Mouse (Mus musculus) heart, adult 11 months (tissue): ENCODE results near the gene Krtap14.
A peak's percentile ranks its signal among the peaks of the same experiment; 100 is the strongest.

Experiments used
- DNase-seq: peaks from one replicate; pipeline ENCODE4 v3.0.0; 2022

Krtap14 gene

GRCm38 (mm10) chr16:88826095-88826652 lies at the start of gene Krtap14:
Gene Krtap14, minus strand, starts transcription at chr16:88826145.
- no peak for DNase-seq

DNA sequence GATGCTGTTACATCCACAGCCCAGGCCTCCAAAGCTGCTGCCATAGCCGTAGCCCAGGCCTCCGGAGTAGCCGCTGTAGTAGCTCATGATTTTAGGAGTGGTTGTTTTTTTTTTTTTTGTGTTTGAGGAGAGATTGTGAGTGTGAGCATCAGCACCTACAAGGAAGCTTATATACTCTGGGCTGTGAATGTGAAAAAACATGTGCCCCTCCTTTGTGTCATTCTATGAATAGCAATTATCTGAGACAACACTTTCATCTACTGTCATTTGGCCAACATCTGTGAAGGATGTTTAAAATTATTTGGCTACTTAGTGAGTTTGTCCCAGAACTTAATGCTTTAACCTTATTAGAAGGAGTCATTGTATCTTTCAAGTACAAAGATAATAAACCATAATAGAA lies 48.2 kb upstream of the Krtap14 start, which contains the start of gene Krtap19-2:
Gene Krtap19-2 (minus strand): TSS at position 101 of the 400 bp plus-strand sequence.
- no peak for DNase-seq

GRCm38 (mm10) chr16:88869311-88869710 lies 43.4 kb upstream of the Krtap14 start, which contains the start of gene Krtap19-1:
Gene Krtap19-1, minus strand, starts transcription at chr16:88869411.
- no peak for DNase-seq

- DNase-seq, result no peak
Measured at GRCm38 (mm10) chr16:88864887-88865407, 39.0 kb upstream of the Krtap14 start.

DNA sequence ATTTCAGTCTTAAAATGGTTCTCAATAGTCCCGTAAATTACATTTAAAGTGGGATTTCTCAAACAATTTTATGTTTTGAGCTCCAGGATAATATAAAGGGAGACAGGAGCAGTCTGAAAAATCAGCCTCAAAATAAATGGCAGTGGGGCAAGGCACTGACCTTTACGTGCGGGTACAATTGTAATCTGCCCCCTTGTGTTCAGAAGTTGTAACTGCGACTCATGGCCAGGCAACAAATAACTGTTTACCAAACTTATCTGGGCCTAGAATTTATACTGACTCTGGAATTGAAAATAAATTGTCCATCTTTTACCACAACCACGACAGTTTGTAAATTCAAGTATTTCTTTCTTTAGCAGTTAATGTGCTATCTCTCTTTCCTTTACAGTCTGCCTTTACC lies 25.5 kb upstream of the Krtap14 start:
- no peak for DNase-seq

GRCm38 (mm10) chr16:88848558-88848957 lies 22.6 kb upstream of the Krtap14 start:
- DNase-seq, result no peak

DNA sequence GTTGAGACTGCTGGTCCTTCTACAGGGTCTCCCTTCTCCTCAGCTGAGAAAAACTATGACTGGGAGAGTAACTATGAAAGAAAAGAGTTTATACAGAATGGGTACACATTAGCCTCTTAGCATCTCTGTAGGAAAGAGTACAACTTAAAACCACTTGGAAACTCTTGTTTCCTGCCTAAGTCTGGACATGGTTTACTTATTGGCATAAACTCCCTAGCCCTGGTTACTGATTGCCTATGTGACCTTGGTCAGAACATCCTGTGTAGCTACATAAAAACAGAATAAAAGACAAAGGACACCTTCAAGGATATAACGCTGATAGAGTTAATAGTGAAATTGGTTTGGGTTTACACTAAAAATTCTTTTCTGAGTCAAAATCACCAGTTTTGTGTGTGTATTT lies 21.4 kb upstream of the Krtap14 start:
- no peak for DNase-seq

GRCm38 (mm10) chr16:88826978-88827377 lies 1.0 kb upstream of the Krtap14 start:
- no peak for DNase-seq

GRCm38 (mm10) chr16:88823736-88824135 lies 2.2 kb downstream of the Krtap14 start:
- no peak for DNase-seq

- no peak for DNase-seq
Measured at GRCm38 (mm10) chr16:88820066-88820465, 5.9 kb downstream of the Krtap14 start, which contains the start of gene Krtap15. Gene Krtap15, plus strand, starts transcription at chr16:88820215.

DNA sequence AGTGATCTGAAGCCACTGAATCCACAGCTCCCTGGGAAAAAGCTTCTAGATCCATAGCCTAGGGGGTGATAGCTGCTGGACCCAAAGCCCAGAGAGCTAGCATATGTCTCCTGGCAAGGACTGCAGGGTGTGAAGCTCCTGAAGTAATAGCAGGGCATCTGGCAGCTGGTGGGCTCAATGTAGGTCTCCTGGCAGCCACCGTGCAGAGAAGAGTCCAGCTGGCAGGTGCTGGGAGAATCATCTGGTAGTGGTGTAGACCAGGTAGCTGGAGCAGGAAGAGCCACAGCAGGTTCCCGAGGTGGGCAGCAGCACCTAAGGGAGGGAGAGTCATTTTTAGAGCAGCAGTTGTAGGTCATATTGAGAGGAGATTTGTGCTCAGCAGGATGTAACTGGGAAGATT lies 14.1 kb downstream of the Krtap14 start, which contains the start of gene Gm20741:
Gene Gm20741 (minus strand): TSS at position 394 of the 400 bp plus-strand sequence.
- no peak for DNase-seq

GRCm38 (mm10) chr16:88786786-88787185 lies 39.2 kb downstream of the Krtap14 start:
- no peak for DNase-seq

DNA sequence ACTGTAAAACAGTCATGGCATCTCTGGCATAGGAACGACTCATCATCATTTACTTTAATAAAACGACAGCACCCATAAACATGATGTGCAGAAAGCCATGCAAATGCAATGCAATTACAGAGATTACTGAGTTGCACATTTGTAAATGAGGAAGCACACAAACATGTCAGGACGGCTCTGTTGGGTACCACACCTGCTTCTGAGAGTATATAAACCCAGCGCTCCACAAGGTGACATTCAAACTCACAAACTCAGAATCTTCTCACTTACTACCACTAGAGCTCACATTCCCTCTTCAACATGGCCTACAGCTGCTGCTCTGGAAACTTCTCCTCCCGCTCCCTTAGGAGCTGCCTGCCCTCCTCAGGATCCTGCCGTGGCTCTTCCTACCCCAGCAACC lies 48.3 kb downstream of the Krtap14 start, which contains the start of gene Gm5965:
Gene Gm5965 (plus strand): TSS at position 301 of the 400 bp plus-strand sequence.
- DNase-seq, result no peak

GRCm38 (mm10) chr16:88774106-88774505 lies 51.8 kb downstream of the Krtap14 start, which contains the start of gene 2310057N15Rik:
Gene 2310057N15Rik, minus strand, starts transcription at chr16:88774206.
- peak; percentile 33 for DNase-seq
